Mouse (Mus musculus) hematopoietic stem cell, adult 5-6 weeks (primary cell): ENCODE results near the gene Mrpl51. TPM values are rescaled to one million over a fixed set of nuclear protein-coding genes. Genes with fewer than 3 reads are reported as not detected.
A peak's percentile ranks its signal among the peaks of the same experiment; 100 is the strongest.
"Not testable (repeated sequence)": the region's sequence is repeated elsewhere in the genome, so short reads cannot be mapped to it uniquely, and the experiment has no call there.

Experiments used
- ATAC-seq, 2 experiments: fragments of 125-278 bp in 1 of 2; replicated peaks in 1 of 2; 2 replicates each; pipeline ENCODE4 v1.8.0; 2016 to 2017; ENCODE audit warnings: inconsistent platforms in 2 of 2, mild to moderate bottlenecking in 2 of 2, moderate number of reproducible peaks in 2 of 2, low read depth in 1 of 2, moderate TSS enrichment in 1 of 2; ENCODE audit not compliant: low FRiP score in 2 of 2, poor library complexity in 2 of 2, severe bottlenecking in 2 of 2, insufficient read depth in 1 of 2, low TSS enrichment in 1 of 2
- total RNA-seq: library from RNA; stranded (forward); fragments of 172-1452, 232-1000 nt; gene quantifications from 2 replicates; pipeline ENCODE4 v1.2.3, GENCODE M21; 2017

Mrpl51 gene
- total RNA-seq, 1 experiment from 2014 or later: 72.6 TPM

- ATAC-seq: no peak
Observed at GRCm38 (mm10) chr6:125156491-125156890, 35.1 kb upstream of the Mrpl51 start.

DNA sequence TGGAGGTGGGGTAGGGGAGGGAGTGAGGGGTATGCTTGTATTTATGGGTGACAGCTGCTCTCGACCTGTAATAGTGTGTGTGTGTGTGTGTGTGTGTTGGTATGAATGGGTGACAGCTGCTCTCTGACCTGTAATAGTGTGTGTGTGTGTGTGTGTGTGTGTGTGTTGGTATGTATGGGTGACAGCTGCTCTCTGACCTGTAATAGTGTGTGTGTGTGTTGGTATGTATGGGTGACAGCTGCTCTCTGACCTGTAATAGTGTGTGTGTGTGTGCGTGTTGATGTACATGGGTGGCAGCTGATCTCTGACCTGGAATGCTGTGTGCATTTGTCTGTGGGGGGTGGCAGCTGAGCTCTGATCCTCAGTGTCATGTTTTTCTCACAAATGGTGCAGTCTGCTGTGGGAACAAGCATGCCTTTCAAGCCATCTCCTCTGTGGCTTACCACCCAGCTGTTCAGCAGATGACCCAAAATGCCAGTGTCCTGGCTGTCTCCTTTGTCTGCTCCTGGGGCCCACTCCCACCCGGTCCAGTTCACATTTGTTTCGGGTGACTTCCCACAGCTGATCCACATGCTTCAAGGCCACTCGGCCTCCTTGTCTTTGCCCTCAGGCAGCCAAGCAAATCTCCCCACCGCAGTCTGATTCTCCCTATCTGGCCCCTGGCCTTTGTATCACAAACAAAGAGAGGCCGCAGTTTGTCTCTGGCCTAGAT is 34.5 kb upstream of the Mrpl51 start:
- no peak for ATAC-seq

DNA sequence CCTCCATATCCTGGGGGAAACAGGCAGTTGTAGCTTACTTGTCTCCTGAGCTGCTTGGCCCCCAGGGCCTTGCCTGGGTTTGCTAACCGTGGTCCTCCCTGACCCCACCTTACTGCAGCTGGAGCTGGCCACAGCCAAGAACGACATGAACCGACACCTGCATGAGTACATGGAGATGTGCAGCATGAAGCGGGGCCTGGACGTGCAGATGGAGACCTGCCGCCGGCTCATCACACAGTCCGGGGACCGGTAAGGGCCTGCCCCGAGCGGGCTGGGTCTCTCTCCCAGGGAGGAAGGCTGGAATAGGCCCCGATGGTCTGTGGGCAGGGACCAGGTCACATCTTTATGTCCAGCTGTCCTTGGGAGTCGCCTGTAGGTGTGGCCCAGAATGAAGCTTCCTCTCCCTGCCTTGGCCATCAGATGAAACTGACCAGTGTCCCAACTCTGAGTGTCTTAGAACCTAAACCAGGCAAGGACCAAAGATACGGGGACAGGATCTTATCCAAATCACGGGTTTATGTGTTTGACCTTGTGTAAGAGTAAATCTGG is 32.6 kb upstream of the Mrpl51 start:
- no peak for ATAC-seq

- ATAC-seq: no peak
Observed at GRCm38 (mm10) chr6:125159773-125160557, 31.6 kb upstream of the Mrpl51 start.

- no peak for ATAC-seq
Observed at GRCm38 (mm10) chr6:125160558-125160853, 31.1 kb upstream of the Mrpl51 start.

GRCm38 (mm10) chr6:125160854-125161760 is 30.5 kb upstream of the Mrpl51 start:
- no peak for ATAC-seq

GRCm38 (mm10) chr6:125161971-125162370 is 29.6 kb upstream of the Mrpl51 start:
- ATAC-seq: not testable (repeated sequence)

- not testable (repeated sequence) for ATAC-seq
Observed at GRCm38 (mm10) chr6:125162615-125163305, 28.8 kb upstream of the Mrpl51 start.

DNA sequence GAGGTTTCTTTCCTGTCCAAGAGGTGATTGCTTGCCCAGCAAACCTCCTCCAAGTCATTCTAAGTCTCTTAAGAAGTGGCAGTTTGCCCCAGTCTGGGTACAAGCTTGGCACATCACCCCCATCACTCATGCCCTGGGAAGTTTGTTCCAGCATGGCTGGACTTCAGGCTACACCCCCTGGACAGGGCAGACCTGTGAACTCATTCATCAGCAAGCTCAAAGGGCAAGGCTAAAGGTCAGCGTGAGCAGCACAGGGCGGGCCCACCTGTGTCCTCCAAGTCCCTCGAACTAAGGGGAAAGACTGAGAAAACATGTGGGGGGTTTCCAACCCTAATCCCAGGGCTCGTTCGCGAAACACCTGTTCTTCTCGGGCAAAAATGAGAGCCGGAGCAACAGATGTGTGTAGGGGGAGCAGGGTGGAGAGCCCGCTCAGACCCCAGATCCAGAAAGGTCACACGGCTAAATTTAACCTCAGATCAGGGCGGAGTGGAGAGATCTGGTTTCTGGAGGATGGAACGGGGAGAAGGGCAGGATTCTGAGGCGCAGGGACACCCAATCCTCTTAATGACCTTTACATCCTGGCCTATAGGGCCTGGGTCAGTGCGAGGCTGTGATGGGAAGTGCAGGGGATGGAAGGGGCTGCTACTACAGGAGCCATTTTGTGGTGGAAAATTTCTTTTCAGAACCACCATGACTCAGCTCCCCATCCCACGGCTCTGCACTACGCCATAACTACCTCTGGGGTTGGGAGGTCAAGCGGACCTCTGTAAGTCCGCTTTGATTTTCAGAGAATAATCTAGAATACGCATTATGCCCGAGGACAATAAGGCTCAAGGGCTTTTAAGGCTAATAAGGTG is 27.6 kb upstream of the Mrpl51 start:
- peak in 1 of 2 experiments; percentile 8; a peak in 1 of 4 replicates for ATAC-seq

DNA sequence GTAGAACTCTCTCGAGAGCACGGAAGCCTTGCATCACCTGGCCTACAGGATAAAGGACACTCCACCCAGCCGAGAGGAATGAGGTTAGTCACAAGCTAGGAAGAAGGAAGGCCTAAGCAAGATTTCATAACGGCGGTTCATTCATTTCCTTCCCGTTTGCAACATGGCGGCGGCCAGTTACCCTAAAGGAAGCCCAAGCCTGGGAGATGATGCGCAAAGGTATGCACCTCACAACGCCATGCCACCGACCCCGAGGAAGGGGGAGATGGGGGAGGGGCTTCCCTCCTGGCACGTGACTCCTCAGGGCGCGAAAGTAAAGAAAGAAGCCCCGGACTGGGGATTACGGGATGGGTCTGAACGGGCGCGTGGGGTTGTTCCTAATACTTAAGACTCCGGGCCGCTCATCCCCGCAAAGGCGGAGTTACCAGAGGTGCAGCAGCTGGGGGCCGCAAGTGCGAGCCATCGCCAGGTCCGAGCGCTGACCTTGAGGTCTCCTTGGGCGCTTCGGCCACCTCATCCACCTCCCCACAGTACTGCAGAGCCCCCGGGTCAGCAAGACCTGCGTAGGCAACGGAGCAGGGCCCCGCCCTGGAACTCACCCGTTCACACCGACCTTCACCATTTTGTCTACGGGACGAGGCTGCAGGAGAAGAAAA is 26.8 kb upstream of the Mrpl51 start:
- ATAC-seq: peak; percentile 6 to 27; a peak in 2 of 4 replicates

DNA sequence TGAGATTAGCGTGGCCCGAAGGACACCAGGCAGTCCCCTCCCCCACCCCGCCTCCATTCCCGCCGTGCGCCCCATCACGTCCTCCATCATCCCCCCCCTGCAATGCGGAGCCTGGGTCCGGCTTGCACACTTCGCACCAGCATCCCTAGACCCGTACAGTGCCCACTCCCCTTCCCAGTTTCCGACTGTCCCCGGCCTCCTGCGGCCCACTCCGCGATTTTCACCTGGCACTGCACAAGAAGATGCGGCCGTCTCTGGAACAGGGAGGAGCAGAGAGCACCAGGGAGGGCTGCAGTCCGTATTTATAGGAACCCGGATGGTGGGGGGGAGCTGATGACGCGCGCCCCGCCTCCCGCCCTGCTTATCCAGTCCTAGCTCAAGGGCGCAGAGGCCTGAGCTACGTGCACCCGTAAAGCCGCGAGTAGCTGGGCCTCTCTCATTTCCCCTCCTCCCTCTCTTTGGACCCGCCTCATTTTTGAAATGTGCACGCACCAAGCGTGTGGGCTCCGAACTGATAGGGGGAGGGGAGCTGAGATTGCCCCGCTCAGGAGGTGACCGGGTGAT is 26.2 kb upstream of the Mrpl51 start:
- peak; percentile 81 to 89 for ATAC-seq

DNA sequence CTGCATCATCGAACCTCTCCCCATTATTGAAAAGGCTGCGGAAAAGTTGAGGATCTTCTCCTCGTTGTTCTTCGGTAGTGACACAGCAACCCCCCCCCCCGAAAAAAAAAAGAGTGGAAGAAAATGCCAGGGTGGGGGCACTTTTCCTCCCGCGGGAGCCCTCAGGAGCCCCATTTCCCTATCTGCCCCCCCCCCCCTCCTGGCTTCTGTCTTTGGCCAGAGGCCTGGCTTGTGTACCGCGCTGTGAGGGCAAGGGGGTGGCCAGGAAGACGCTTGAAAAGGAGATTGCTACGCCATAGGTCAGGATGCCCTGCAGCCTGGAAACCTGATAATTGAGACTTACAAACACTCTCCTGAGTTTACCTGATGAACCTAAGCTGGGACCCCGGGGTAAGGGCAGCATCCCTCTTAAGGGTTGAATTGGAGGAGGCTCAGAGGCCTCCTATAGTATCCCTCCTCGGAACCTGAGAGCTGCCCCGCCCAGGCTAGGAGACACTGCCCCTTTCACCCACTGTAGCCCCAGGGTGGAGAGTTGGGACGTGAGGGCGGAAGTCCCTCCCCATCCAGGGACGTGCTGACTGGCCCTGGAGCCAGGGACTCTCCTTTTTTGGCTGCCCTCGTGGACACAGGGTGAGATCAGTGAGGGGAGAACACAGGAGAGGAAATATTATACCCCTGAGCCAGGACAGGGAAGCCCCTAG is 25.4 kb upstream of the Mrpl51 start, which contains the start of gene Gapdh:
Gene Gapdh (minus strand): TSS at position 417 of the 701 bp plus-strand sequence.
- peak; percentile 27 to 42; a peak in 2 of 4 replicates for ATAC-seq

- ATAC-seq: no peak
Observed at GRCm38 (mm10) chr6:125166861-125167650, 24.5 kb upstream of the Mrpl51 start.

DNA sequence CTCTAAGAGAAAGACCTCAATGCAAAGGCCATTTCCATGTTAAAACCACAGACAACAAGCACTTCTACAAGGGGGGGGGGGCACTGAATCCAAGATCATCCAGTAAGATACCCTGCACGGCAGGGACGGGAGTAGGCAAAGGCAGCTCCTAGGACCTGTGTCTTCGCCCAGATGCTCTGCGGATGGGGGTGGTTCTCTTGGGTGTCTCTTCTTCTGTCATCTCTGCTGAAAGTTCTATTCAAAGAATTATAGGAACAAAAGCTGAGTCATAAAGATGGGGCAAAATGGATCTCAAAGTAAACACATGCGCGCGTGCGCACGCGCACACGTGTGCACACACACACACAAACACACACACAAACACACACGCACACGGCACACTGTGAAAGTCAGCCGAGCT is 23.5 kb upstream of the Mrpl51 start:
- ATAC-seq: no peak
